Mouse (Mus musculus): ENCODE data around the gene Insr. TPM values are rescaled to one million over a fixed set of nuclear protein-coding genes. Genes with fewer than 3 reads are reported as not detected.

Gene Insr
- polyA plus RNA-seq, 1 experiment from 2014 or later = 56.1 TPM

DNA sequence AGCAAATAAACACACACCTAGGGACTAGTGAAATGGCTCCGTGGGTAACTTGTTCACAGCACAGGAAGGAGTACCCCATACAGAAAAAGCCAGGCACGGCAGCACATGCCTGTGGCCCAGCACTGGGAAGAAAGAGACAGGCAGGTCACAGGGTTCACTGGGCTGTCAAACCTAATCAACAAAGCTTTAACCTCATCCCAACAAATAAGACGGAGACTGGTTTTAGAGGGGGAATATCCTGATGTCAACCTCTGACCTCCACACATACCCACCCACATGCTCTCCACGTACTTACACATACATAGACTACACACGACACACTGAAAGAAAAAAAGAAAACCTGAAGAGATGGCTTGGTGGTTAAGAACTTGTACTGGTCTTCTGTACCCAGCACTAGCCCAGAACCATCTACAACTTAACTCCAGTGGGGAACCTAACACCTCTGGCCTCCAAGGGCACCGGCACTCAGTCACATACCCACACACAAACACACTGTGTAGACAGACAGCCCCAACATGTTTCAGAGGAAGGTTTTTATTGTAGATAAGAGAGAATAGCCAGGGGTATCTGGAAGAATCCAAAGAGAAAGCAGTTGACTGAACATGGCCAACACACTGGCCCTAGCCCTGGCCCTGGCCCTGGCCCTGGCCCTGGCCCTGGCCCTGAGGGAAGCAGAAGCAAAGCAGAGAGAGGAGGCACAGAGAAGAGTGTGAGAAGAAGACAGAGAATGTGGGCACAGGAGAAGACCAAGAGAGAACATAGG is 12.6 kb downstream of the Insr start:
- no peak overlapping the region for H3K9ac ChIP-seq
- H3K36me3 ChIP-seq = peaks cover 13% of the 10 kb centered on the region
- H3K27ac ChIP-seq = no peak overlapping the region
- 88% methylated on average over 6 of the region's 6 CpGs for WGBS
- no peak overlapping the region for H3K4me2 ChIP-seq
- H3K9me3 ChIP-seq = no peaks in the 10 kb centered on the region
- ATAC-seq (ENCODE audit: low FRiP score) = no peak
- no peaks in the 10 kb centered on the region for H3K27me3 ChIP-seq
- peaks cover 3% of the 10 kb centered on the region; the same call in 1 of the 2 replicates for H3K4me1 ChIP-seq (replicated peaks)
- H3K4me3 ChIP-seq = no peak overlapping the region

DNA sequence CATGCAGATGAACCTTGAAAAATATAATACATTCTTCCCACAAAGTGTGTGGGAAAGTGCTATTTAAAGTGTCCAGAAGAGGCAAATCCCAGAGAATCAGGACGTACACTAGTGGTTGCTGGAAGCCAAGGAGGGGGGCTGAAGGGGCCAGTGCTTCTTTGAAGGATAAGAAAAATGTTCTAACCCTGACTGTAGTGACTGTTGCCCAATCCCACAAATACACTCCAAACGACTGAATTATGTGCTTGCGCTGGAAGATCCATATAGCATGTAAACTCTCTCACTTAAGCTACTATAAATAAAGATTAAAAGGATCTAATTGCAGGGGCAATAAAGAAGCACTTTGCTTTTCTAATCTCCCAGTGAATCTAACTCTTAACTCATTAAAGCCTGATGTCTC is 14.2 kb downstream of the Insr start:
- 81% methylated on average over 3 of the region's 3 CpGs for WGBS
- no peak overlapping the region for H3K27ac ChIP-seq
- H3K27me3 ChIP-seq = no peaks in the 10 kb centered on the region
- H3K4me2 ChIP-seq = no peak overlapping the region
- H3K9ac ChIP-seq = no peak overlapping the region
- no peak overlapping the region for H3K4me3 ChIP-seq
- no peak for ATAC-seq (ENCODE audit: low FRiP score)
- H3K4me1 ChIP-seq (replicated peaks) = peaks cover 10% of the 10 kb centered on the region; the same call in 1 of the 2 replicates
- H3K36me3 ChIP-seq = peaks cover 19% of the 10 kb centered on the region
- no peaks in the 10 kb centered on the region for H3K9me3 ChIP-seq

DNA sequence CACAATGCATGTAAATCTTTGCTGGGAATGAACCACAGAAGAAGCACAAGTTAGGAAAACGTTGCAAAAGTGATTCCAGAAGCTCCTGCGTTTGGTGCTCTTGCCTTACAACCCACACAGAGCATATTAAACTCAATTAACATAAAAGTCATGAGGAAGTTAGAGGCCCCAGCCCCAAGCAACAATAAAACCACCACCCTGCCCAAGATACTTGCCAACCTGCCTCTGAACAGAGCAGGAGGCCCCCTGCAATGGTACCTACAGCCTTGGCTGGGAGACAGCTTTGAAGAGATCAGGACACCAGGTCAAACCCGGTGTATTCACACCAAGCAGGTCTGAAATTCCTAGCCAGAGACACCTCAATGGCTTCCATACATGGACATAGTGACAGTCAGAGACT is 16.6 kb downstream of the Insr start:
- Histone ChIP-seq H3K9me3 (no peaks in the 10 kb centered on the region), H3K4me1 (replicated peaks) (peaks cover 11% of the 10 kb centered on the region; the same call in 1 of the 2 replicates), H3K4me3 (no peak overlapping the region), H3K9ac (no peak overlapping the region), H3K27me3 (no peaks in the 10 kb centered on the region), H3K27ac (no peak overlapping the region), H3K4me2 (no peak overlapping the region), H3K36me3 (peaks cover 25% of the 10 kb centered on the region)
- ATAC-seq (ENCODE audit: low FRiP score) = no peak
- WGBS = 93% methylated on average over 3 of the region's 3 CpGs

DNA sequence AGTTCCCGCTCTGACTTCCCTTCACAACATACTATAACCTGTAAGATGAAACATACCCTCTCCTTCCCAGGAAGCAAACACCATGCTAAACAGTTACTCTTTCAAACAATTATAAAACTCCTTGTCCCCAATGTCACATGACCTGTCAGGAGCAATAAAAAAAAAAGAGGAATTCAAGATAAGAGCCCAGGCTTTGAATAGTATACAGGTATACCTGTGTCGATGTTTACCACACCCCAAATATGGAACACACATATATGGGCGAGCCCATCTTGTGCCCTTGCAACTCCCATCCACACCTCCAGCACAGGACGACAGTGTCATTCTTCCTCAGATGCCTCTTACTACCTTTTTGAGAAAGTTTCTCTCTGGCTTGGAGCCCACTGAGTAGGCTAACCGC is 18.3 kb downstream of the Insr start:
- no peak overlapping the region for H3K4me3 ChIP-seq
- no peak overlapping the region for H3K9ac ChIP-seq
- H3K9me3 ChIP-seq = no peaks in the 10 kb centered on the region
- H3K27ac ChIP-seq = no peak overlapping the region
- peaks cover 37% of the 10 kb centered on the region for H3K36me3 ChIP-seq
- no peak for ATAC-seq (ENCODE audit: low FRiP score)
- H3K4me2 ChIP-seq = no peak overlapping the region
- no peaks in the 10 kb centered on the region for H3K27me3 ChIP-seq
- WGBS = 96% methylated on average over 5 of the region's 5 CpGs
- peaks cover 11% of the 10 kb centered on the region; the same call in 1 of the 2 replicates for H3K4me1 ChIP-seq (replicated peaks)

DNA sequence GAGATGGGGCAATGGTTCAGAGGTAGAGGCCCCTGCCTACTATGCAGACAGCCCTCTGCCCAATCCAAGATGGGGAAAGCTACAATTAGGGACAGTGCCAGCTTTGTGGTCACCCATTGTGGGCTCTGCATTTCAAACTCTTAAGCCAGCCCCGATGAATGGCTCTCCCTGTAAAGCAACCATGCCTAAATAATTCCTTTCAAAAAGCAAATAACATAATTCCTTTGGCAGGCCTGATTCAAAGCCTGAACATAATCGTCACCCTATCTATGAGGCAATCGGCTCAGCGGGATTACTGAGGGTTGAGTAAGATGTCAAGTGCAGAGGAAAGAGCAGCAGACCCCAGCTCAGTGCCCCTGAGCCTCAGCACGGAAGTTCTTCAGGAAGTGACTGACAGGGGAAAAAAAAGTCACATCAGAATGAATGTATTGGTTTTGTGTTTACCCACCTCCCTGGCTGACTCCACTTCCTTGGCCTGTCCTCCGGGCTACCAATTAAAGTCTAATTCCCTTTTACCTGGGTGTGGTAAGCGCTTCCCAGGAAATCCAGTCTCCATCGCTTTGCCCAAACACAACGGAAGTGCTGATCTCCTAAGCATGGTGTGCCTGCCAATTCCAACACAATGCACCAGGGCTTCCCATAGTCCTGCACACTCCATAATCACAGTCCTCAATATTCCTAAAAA is 19.1 kb downstream of the Insr start:
- WGBS = 61% methylated on average over 9 of the region's 9 CpGs
- H3K9me3 ChIP-seq = no peaks in the 10 kb centered on the region
- no peak overlapping the region for H3K4me3 ChIP-seq
- H3K27me3 ChIP-seq = no peaks in the 10 kb centered on the region
- ATAC-seq (ENCODE audit: low FRiP score) = 0 out of 2 replicates have a peak, but pooled peaks have one; percentile 41
- H3K27ac ChIP-seq = 0 out of 2 replicates have a peak overlapping the region, but pooled peaks have one; percentile 9
- no peak overlapping the region for H3K4me2 ChIP-seq
- no peak overlapping the region for H3K9ac ChIP-seq
- peaks cover 11% of the 10 kb centered on the region; the same call in 1 of the 2 replicates for H3K4me1 ChIP-seq (replicated peaks)
- H3K36me3 ChIP-seq = peaks cover 37% of the 10 kb centered on the region

DNA sequence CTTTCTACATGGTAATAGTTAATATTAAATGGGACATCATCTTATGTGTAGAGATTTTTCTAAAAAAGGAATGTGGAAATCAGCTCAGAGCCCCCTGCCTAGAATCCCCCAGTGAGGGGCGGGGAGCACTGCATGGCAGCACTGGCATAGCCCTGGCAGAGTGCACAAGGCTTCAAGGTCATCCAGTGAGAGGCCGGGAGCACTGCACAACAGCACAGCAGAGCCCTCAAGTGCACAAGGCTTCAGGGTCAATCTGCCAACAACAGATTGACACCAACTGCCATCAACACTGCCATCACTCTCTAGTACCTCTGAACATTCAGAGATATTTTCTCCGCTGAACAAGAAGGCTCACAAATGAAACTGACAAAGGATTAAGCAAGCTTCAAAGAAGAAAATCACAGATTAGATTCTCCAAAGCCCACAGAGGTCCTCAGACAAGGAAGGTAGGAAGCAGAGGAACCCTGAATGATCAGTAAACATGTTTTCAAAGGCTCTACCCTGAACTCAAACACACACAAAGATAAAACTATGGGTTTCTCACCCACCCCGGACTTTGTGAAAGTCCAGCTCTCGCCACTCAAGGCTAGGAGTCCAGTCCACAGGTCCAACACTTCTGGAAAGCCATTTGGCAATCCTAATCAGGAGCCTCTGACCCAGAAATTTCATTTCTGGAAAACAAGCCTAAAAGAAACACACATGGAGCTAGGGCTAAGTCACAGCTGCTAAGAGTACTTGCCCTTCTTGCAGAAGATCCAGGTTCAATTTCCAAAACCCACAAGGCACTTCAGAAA is 23.1 kb downstream of the Insr start:
- H3K9ac ChIP-seq = no peak overlapping the region
- H3K4me3 ChIP-seq = no peak overlapping the region
- H3K27ac ChIP-seq = no peak overlapping the region
- H3K27me3 ChIP-seq = no peaks in the 10 kb centered on the region
- H3K4me1 ChIP-seq (replicated peaks) = peaks cover 10% of the 10 kb centered on the region; the same call in 1 of the 2 replicates
- H3K36me3 ChIP-seq = peaks cover 46% of the 10 kb centered on the region
- no peak overlapping the region for H3K4me2 ChIP-seq
- ATAC-seq (ENCODE audit: low FRiP score) = no peak
- WGBS = 96% methylated on average over 5 of the region's 5 CpGs
- no peaks in the 10 kb centered on the region for H3K9me3 ChIP-seq

DNA sequence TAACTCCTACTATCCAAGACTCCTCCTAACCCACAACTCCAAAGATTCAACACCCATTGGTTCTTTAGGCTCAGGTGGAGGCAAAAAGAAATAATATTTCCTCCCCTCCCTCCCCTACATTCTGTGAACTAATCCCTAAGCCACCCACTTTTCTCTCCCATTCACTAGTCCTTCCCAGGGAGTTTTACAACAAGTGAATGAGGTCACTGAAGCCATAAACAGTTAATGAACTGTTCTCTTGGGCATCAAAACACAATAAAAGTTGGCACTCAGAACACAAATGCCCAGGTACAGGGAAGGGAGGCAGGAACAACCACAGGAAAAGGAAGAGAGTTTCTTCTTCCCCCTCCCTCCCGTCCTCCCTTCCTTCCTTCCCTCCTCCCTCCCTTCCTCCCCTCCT is 24.1 kb downstream of the Insr start:
- Histone ChIP-seq H3K9me3 (no peaks in the 10 kb centered on the region), H3K36me3 (peaks cover 48% of the 10 kb centered on the region), H3K4me2 (no peak overlapping the region), H3K27me3 (no peaks in the 10 kb centered on the region), H3K4me1 (replicated peaks) (peaks cover 2% of the 10 kb centered on the region; the same call in 1 of the 2 replicates), H3K4me3 (no peak overlapping the region), H3K27ac (no peak overlapping the region), H3K9ac (no peak overlapping the region)
- 77% methylated on average over 1 of the region's 1 CpGs for WGBS
- ATAC-seq (ENCODE audit: low FRiP score) = no peak

DNA sequence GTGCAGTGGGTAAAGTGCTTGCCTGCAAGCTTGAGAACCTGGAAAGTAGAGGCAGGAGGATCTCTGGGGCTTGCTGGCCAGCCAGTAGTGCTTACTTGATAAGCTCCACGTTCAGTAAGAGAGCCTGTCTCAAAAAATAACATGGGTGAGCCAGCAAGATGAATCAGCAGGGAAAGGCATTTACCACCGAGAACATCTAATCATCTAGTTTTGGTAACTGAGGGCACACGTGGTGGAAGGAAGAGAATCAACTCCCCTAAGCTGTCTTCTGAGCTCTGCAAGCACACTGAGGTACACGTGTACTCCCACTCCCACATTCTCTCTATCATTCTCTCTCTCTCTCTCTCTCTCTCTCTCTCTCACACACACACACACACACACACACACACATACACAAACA is 26.2 kb downstream of the Insr start:
- 84% methylated on average over 4 of the region's 4 CpGs for WGBS
- ATAC-seq (ENCODE audit: low FRiP score) = no peak
- Histone ChIP-seq H3K4me3 (no peak overlapping the region), H3K27me3 (no peaks in the 10 kb centered on the region), H3K4me1 (replicated peaks) (no peaks in the 10 kb centered on the region), H3K9ac (no peak overlapping the region), H3K36me3 (peaks cover 42% of the 10 kb centered on the region), H3K27ac (no peak overlapping the region), H3K9me3 (no peaks in the 10 kb centered on the region), H3K4me2 (no peak overlapping the region)

DNA sequence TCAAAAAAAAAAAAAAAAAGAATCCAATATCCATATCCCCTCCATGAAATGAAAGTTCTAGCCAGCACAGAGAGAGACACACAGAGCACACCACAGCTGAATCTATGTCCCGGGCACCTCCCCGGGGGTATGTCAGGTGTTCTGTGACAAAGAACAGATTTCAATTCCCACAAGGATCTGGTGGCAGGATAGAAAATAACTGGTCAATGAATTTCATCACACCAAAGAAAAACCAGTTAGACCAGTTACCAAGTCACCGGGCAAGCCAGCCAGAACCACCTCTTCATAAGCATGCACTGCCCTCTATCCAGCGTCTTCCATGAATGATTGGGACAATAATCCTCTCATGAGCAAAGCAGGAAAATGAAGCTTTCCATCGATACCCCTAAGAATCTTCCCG is 26.8 kb downstream of the Insr start:
- no peaks in the 10 kb centered on the region for H3K27me3 ChIP-seq
- ATAC-seq (ENCODE audit: low FRiP score) = no peak
- H3K4me1 ChIP-seq (replicated peaks) = no peaks in the 10 kb centered on the region
- H3K9me3 ChIP-seq = no peaks in the 10 kb centered on the region
- no peak overlapping the region for H3K9ac ChIP-seq
- H3K36me3 ChIP-seq = peaks cover 37% of the 10 kb centered on the region
- no peak overlapping the region for H3K27ac ChIP-seq
- H3K4me2 ChIP-seq = no peak overlapping the region
- whole genome bisulfite sequencing = 96% methylated on average over 6 of the region's 6 CpGs
- H3K4me3 ChIP-seq = no peak overlapping the region

DNA sequence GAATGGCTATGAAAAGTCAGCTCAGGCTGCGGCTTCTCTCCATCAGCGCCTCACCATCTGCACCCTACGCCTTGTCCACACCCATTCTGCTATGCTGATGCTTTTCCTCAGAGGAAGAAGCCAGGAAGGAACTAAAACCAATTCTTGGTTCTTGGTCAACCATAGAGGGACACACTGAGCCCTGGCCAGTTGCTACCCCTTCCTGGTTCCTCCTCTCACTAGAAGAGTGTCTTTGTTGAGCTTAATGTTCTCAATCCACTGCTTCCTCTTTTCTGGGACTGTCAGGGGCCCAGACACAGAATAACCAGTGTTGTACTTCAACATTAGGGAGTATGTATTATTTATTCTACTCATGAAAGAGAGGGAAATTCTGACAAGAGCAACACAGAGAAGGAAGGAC is 28.3 kb downstream of the Insr start:
- no peak for ATAC-seq (ENCODE audit: low FRiP score)
- Histone ChIP-seq H3K4me2 (no peak overlapping the region), H3K4me1 (replicated peaks) (no peaks in the 10 kb centered on the region), H3K9me3 (no peaks in the 10 kb centered on the region), H3K9ac (no peak overlapping the region), H3K27me3 (no peaks in the 10 kb centered on the region), H3K27ac (no peak overlapping the region), H3K4me3 (no peak overlapping the region), H3K36me3 (peaks cover 28% of the 10 kb centered on the region)
- 99% methylated on average over 3 of the region's 3 CpGs for WGBS

DNA sequence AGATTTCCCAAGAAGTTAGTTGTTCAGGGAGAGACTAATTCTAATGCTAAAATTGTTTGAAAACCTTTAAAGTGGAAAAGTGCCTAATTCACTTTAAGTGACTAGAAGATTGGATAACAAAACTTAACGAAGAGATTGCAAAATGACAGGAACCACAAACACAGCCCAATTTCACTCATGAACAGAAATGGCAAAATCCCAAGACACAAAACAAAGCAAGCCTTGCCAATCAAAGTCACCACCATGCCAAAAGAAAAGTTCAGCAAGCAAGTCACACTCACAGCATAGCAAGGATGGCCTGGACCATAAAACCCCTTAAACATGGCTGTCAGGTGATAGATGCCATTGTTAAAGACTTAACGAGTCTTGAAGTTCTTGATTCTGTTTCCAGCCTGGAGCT is 29.5 kb downstream of the Insr start:
- no peak for ATAC-seq (ENCODE audit: low FRiP score)
- H3K9ac ChIP-seq = no peak overlapping the region
- H3K27me3 ChIP-seq = no peaks in the 10 kb centered on the region
- H3K9me3 ChIP-seq = 0 out of 2 replicates have a peak, but pooled peaks cover 3% of the 10 kb centered on the region
- 84% methylated on average over 2 of the region's 2 CpGs for WGBS
- H3K4me1 ChIP-seq (replicated peaks) = no peaks in the 10 kb centered on the region
- H3K27ac ChIP-seq = no peak overlapping the region
- H3K4me3 ChIP-seq = no peak overlapping the region
- H3K4me2 ChIP-seq = no peak overlapping the region
- peaks cover 37% of the 10 kb centered on the region for H3K36me3 ChIP-seq

DNA sequence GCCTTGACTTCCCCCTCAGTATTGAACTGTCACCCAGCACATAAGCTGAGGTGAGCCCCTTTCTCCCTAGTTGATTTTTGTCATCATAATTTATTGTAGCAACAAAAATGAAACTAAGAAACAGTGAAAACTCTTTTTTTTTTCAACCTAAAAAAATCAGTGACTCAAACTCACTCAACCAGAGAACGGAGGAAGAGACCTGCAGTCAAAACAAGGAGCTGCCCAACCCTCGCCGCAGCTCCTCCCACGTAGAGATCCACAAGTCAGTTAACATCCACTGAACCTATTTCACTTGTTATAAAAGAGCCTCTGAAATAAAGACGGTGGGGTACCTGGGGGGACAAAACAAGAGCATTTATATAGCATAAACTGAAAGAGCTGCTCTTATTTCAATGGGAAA is 30.7 kb downstream of the Insr start:
- WGBS = 89% methylated on average over 5 of the region's 5 CpGs
- H3K9ac ChIP-seq = no peak overlapping the region

More for the DNA sequence above, 30.7 kb downstream of the Insr start:
- no peak overlapping the region for H3K4me3 ChIP-seq
- no peaks in the 10 kb centered on the region for H3K4me1 ChIP-seq (replicated peaks)
- H3K27ac ChIP-seq = no peak overlapping the region
- no peak overlapping the region for H3K4me2 ChIP-seq
- no peak for ATAC-seq (ENCODE audit: low FRiP score)
- 0 out of 2 replicates have a peak, but pooled peaks cover 3% of the 10 kb centered on the region for H3K9me3 ChIP-seq
- H3K36me3 ChIP-seq = peaks cover 37% of the 10 kb centered on the region
- no peaks in the 10 kb centered on the region for H3K27me3 ChIP-seq

Measured in hindbrain, embryonic 13.5 days (tissue).